Mouse (Mus musculus) G1E (cell line): ENCODE measurements around the gene Ube2c. TPM values are rescaled to one million over a fixed set of nuclear protein-coding genes. Genes with fewer than 3 reads are reported as not detected.

Source experiments
- ATAC-seq: 2 replicates; pipeline ENCODE4 v1.8.0; 2016; ENCODE audit warnings: mild to moderate bottlenecking; ENCODE audit not compliant: insufficient number of reproducible peaks, poor library complexity, low FRiP score, severe bottlenecking; ENCODE audit errors: extremely low read depth
- DNase-seq: peaks from one replicate; pipeline ENCODE4 v3.0.0; 2012; ENCODE audit warnings: low spot score
- H3K27me3 ChIP-seq: 2 replicates; pipeline ENCODE4 v1.6.1; 2012; ENCODE audit warnings: mild to moderate bottlenecking, low read length, inconsistent platforms; ENCODE audit not compliant: insufficient read depth
- H3K36me3 ChIP-seq: replicated peaks from 2 replicates; pipeline ENCODE3; 2012; ENCODE audit warnings: mild to moderate bottlenecking, inconsistent platforms
- H3K4me1 ChIP-seq: 2 replicates; pipeline ENCODE4 v1.6.1; 2012; ENCODE audit warnings: low read depth, low read length, inconsistent platforms, mixed read lengths; ENCODE audit not compliant: insufficient read depth
- H3K4me3 ChIP-seq: 2 replicates; pipeline ENCODE4 v1.5.1; 2012; ENCODE audit warnings: low read depth, mild to moderate bottlenecking, inconsistent platforms, low read length, moderate library complexity, mixed read lengths
- H3K9me3 ChIP-seq: replicated peaks from 2 replicates; pipeline ENCODE4 v1.6.1; 2012; ENCODE audit warnings: inconsistent platforms
- CTCF ChIP-seq: IDR thresholded peaks from 2 replicates; pipeline ENCODE4 v1.5.1; 2012; ENCODE audit warnings: low read depth, low read length, inconsistent platforms, mixed read lengths
- GATA1 ChIP-seq: IDR thresholded peaks from 2 replicates; pipeline ENCODE4 v1.6.1; 2012; ENCODE audit warnings: borderline replicate concordance, low read length, inconsistent platforms, mixed read lengths
- GATA2 ChIP-seq: IDR thresholded peaks from 2 replicates; pipeline ENCODE4 v1.6.1; 2012; ENCODE audit warnings: low read depth, low read length, inconsistent platforms, borderline replicate concordance
- POLR2AphosphoS5 ChIP-seq: IDR thresholded peaks from 2 replicates; pipeline ENCODE4 v1.6.1; 2012; ENCODE audit warnings: low read depth, low read length, inconsistent platforms; ENCODE audit not compliant: insufficient replicate concordance
- TAL1 ChIP-seq: conservative IDR thresholded peaks from 2 replicates; pipeline ENCODE4 v1.6.1; 2012; ENCODE audit warnings: low read depth, low read length, inconsistent platforms, mixed read lengths
- polyA plus RNA-seq: library from polyadenylated mRNA; stranded (reverse); fragments of >175 nt; gene quantifications from 2 replicates; pipeline ENCODE4 v1.2.3, GENCODE M21; 2012
- total RNA-seq, 2 experiments: library from RNA; stranded (forward) in 1 of 2; stranded (reverse) in 1 of 2; fragments of 200-1000 nt in 1 of 2; fragments of >200 nt in 1 of 2; fragmentation: Nextera tagmentation in 1 of 2; gene quantifications; 2 replicates each; pipeline ENCODE4 v1.2.3; 2014 to 2017

Gene Ube2c
- total and polyA plus RNA-seq, 3 experiments: 102 to 411 (median 127) TPM

DNA sequence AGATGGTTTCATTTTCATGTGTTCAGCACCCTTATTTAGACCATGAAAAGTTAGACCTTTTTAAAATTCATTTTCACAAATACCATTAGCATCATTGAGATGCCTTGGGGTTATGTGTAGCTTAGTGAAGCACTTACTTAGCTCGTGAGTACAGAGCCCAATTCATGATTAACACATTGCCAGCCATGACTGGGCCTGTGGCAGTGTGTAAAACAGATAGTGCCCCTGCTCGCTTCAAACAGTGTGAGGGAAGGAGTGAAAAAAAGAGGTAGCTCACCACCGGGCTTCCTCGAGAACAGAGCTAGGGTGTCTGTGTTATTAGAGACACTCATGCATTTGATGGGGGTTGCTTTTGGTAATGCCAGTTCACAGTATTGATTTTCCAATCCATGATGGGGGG is 21.5 kb upstream of the Ube2c start:
- Histone ChIP-seq H3K9me3 (no peaks in the 10 kb centered on the region), H3K36me3 (peaks cover 63% of the 10 kb centered on the region), H3K27me3 (peaks cover 4% of the 10 kb centered on the region), H3K4me1 (peaks cover 28% of the 10 kb centered on the region), H3K4me3 (no peak overlapping the region)
- TF ChIP-seq GATA1 (no peak), CTCF (no peak), POLR2AphosphoS5 (no peak), GATA2 (no peak), TAL1 (no peak)
- no peak for ATAC-seq
- DNase-seq: no peak

DNA sequence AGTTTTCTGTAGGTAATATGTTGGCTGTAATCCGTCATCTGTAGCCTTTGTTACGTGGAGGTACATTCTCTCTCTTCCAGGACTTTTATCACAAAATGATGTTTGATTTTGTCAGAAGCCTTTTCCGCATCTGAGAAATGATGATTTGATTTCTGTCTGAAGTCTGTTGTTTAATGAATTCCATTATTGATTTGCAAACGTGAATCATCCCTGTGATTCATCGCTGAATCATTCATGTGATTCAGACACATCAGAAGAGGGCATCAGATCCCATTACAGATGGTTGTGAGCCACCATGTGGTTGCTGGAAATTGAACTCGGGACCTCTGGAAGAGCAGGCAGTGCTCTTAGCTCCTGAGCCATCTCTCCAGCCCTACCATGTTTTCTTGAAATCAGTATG is 20.7 kb upstream of the Ube2c start:
- Histone ChIP-seq H3K27me3 (no peaks in the 10 kb centered on the region), H3K9me3 (no peaks in the 10 kb centered on the region), H3K36me3 (peaks cover 71% of the 10 kb centered on the region), H3K4me3 (no peak overlapping the region), H3K4me1 (peaks cover 28% of the 10 kb centered on the region)
- no peak for ATAC-seq
- DNase-seq: no peak
- TF ChIP-seq GATA2: no peak
- no peak for TF ChIP-seq POLR2AphosphoS5
- no peak for TF ChIP-seq CTCF
- no peak for TF ChIP-seq GATA1
- TF ChIP-seq TAL1: no peak

DNA sequence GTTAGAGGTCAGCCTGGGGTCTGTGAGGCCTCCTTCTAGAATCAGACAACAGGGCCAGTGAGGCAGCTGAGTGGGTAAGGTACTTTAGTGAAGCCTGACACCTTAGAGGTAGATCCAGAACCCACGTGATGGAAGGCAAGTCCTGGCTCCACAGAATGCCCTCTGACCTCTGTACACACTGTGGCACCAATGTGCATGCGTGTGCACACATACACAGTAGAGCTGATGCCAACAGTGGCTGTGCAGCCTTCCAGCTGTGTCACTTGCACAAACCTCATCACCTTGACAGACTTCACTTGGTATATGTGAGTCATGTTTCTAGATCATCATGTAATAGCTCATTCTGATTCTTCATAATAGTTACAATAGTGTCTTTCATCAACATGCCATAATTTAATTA is 17.2 kb upstream of the Ube2c start:
- H3K36me3 ChIP-seq: peaks cover 99% of the 10 kb centered on the region
- ATAC-seq (no peak), DNase-seq (no peak)
- peaks cover 11% of the 10 kb centered on the region for H3K4me1 ChIP-seq
- H3K27me3 ChIP-seq: no peaks in the 10 kb centered on the region
- no peaks in the 10 kb centered on the region for H3K9me3 ChIP-seq
- TF ChIP-seq TAL1: no peak
- no peak overlapping the region for H3K4me3 ChIP-seq

DNA sequence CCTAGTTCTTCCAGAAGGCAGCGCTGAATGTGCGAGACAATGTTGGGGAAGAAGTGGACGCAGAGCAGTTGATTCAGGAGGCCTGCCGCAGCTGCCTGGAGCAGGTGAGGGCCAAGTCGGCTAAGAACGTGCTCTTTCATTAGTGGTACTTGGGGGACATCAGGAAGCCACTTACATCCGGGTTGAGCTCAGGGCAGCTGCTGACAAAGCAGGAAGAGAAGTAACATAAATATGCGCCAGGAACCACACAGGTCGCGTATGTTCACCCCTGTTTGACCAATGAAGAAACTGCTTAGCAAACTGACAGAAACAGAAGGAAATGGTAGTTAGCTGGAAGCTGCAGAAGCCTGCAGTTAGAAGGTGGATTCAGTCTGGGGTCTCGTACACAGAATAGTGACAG is 15.6 kb upstream of the Ube2c start:
- Histone ChIP-seq H3K27me3 (no peaks in the 10 kb centered on the region), H3K9me3 (no peaks in the 10 kb centered on the region), H3K36me3 (peaks cover 99% of the 10 kb centered on the region), H3K4me1 (peaks cover 16% of the 10 kb centered on the region), H3K4me3 (no peak overlapping the region)
- TF ChIP-seq POLR2AphosphoS5 (no peak), TAL1 (no peak), GATA2 (no peak), CTCF (no peak), GATA1 (no peak)
- no peak for ATAC-seq
- no peak for DNase-seq

DNA sequence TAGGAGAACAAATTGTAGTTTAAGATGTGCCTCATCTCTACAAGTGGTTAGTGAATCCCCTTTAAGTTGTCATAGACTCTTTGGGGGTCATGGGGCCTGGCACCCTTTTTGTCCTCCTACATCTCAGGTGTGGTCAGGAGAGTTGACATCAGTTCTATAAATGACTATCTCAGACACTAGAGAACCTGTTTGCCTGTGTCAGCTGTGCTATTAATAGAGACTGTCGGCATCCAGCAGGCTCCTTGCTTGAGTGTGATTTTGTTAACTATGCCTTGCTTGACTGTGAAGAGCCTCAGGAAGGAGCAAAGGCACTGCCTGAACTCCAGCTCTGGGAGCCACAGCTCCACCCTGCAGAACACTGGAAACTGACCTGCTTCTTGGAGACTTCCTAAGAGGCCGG is 14.9 kb upstream of the Ube2c start:
- no peak overlapping the region for H3K4me3 ChIP-seq
- DNase-seq (no peak), ATAC-seq (no peak)
- H3K27me3 ChIP-seq: no peaks in the 10 kb centered on the region
- peaks cover 16% of the 10 kb centered on the region for H3K4me1 ChIP-seq
- TF ChIP-seq GATA2 (no peak), CTCF (no peak), TAL1 (no peak), GATA1 (no peak)
- no peaks in the 10 kb centered on the region for H3K9me3 ChIP-seq
- H3K36me3 ChIP-seq: peaks cover 100% of the 10 kb centered on the region

DNA sequence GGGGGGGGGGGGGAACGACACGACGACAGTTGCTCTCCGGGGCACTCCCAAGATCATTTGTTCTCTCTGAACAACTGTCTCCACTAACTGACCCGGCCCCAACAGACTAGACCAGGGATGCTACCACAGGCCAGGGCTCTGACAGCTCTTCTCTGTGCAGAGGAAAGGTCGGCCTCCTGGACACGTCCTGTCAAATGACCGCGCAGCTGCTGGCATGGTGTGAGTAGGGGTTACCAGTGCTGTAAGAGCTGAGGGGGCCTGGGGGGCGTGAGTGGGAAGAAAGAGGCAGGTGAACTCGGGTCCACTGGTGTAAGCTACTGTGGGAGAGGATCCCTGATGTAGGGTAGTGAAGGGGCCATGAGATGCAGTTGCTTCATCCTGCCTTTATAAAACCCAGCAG is 11.9 kb upstream of the Ube2c start:
- DNase-seq: no peak
- peaks cover 30% of the 10 kb centered on the region for H3K4me1 ChIP-seq
- TF ChIP-seq CTCF (no peak), TAL1 (no peak), POLR2AphosphoS5 (no peak), GATA1 (no peak), GATA2 (no peak)

DNA sequence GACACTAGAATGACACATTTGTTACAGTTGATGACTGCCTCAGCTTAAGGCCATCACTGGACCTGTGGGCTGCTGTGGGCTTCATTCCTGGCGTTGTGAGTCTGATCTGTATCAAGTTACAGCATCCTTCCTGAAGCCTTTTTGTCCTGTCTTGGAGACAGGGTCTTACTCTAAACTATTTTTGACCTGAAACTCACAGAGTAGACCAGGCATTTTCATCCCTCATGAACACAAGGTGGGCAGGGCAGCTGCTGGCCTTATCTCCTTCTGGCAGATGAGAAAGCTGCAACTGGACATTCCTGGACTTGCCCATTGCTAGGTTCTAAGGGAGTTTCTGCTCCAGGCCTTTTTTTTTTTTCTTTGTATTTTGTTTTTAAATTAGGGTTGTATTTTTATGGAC is 11.0 kb upstream of the Ube2c start:
- H3K27me3 ChIP-seq: no peaks in the 10 kb centered on the region
- no peak for DNase-seq
- H3K4me1 ChIP-seq: peaks cover 33% of the 10 kb centered on the region
- no peak for ATAC-seq
- TF ChIP-seq GATA2 (no peak), GATA1 (no peak), TAL1 (no peak), CTCF (no peak), POLR2AphosphoS5 (no peak)
- H3K36me3 ChIP-seq: peaks cover 100% of the 10 kb centered on the region
- H3K4me3 ChIP-seq: no peak overlapping the region
- no peaks in the 10 kb centered on the region for H3K9me3 ChIP-seq

More for the DNA sequence above, 11.9 kb upstream of the Ube2c start:
- Histone ChIP-seq H3K36me3 (peaks cover 100% of the 10 kb centered on the region), H3K9me3 (no peaks in the 10 kb centered on the region), H3K4me3 (no peak overlapping the region), H3K27me3 (no peaks in the 10 kb centered on the region)
- ATAC-seq: no peak
